Mouse (Mus musculus) small intestine, adult 2 months (tissue): ENCODE results near the gene Gpr162.
A peak's percentile ranks its signal among the peaks of the same experiment; 100 is the strongest.

Source experiments
- CTCF ChIP-seq: fragments of 200-500 bp; IDR thresholded peaks from 2 replicates; pipeline ENCODE4 v1.5.1; 2012; ENCODE audit warnings: low read depth, mild to moderate bottlenecking, control low read depth, inconsistent platforms, low read length, moderate library complexity, mixed read lengths; ENCODE audit not compliant: insufficient replicate concordance, insufficient read length; ENCODE audit errors: extremely low read depth
- POLR2A ChIP-seq: fragments of 200-500 bp; IDR thresholded peaks from 2 replicates; pipeline ENCODE4 v1.6.1; 2012; ENCODE audit warnings: low read depth, mild to moderate bottlenecking, control low read depth, inconsistent platforms, low read length, moderate library complexity

DNA sequence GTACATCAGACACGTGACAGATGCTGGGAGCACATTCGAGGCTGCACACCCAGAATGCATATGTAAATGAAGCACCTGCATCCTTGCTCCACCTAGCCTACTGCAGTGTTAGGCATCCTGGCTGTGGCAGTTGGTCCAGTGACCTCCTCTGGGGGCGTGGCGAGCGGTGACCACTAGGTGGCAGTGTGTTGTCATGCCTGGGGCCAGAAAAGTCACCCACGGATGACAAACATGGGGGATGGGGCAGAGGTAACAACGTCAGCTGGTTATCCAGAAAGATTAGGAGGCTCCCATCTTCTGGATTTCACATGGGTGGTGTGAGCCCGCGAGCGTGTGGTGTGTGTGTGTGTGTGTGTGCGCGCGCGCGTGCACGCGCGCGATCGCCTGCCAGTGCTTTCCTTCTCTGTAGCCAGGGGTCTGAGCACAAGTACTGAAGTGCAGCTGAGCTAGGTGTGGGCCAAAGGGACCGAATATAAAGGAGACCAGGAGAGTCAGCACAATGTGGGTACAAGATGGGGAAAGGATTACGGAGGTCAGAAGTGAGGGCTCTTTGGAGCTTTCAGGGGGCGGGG lies 39.9 kb upstream of the Gpr162 start:
- TF ChIP-seq POLR2A (peak; percentile 32; the same call in 1 of the 2 replicates), CTCF (peak; percentile 96)
